Mouse (Mus musculus) CH12.LX (cell line): ENCODE results near the gene Gm3646.

Experiments used
- CHD1 ChIP-seq: IDR thresholded peaks from 2 replicates; pipeline ENCODE4 v1.6.1; 2012; ENCODE audit warnings: low read depth, low read length, improper control_type of control experiment, inconsistent platforms
- CTCF ChIP-seq, 2 experiments: IDR thresholded peaks in 1 of 2; conservative IDR thresholded peaks in 1 of 2; 2 replicates each; pipeline ENCODE4 v1.5.1; 2011 to 2012; ENCODE audit warnings: low read depth in 2 of 2, low read length in 2 of 2, improper control_type of control experiment in 1 of 2, inconsistent platforms in 1 of 2, mild to moderate bottlenecking in 1 of 2, moderate library complexity in 1 of 2
- EP300 ChIP-seq: IDR thresholded peaks from 2 replicates; pipeline ENCODE4 v1.6.1; 2011; ENCODE audit warnings: low read length, improper control_type of control experiment
- JUN ChIP-seq: IDR thresholded peaks from 2 replicates; pipeline ENCODE4 v1.6.1; 2011; ENCODE audit warnings: low read depth, mild to moderate bottlenecking, low read length, improper control_type of control experiment, moderate library complexity; ENCODE audit not compliant: insufficient read depth
- MAZ ChIP-seq: IDR thresholded peaks from 2 replicates; pipeline ENCODE4 v1.6.1; 2012; ENCODE audit warnings: low read depth, mild to moderate bottlenecking, inconsistent platforms, low read length, improper control_type of control experiment, moderate library complexity
- PAX5 ChIP-seq: IDR thresholded peaks from 2 replicates; pipeline ENCODE4 v1.6.1; 2012; ENCODE audit warnings: low read length, inconsistent platforms, mixed read lengths
- POLR2A ChIP-seq: IDR thresholded peaks from 2 replicates; pipeline ENCODE4 v1.6.1; 2011; ENCODE audit warnings: low read depth, mild to moderate bottlenecking, improper control_type of control experiment, low read length
- POLR2AphosphoS2 ChIP-seq: IDR thresholded peaks from 2 replicates; pipeline ENCODE4 v1.6.1; 2011; ENCODE audit warnings: low read depth, low read length, improper control_type of control experiment
- SMC3 ChIP-seq: IDR thresholded peaks from 2 replicates; pipeline ENCODE4 v1.6.1; 2011; ENCODE audit warnings: low read depth, low read length, improper control_type of control experiment
- ZC3H11A ChIP-seq: IDR thresholded peaks from 2 replicates; pipeline ENCODE4 v1.6.1; 2012; ENCODE audit warnings: low read depth, mild to moderate bottlenecking, inconsistent platforms, low read length, improper control_type of control experiment

DNA sequence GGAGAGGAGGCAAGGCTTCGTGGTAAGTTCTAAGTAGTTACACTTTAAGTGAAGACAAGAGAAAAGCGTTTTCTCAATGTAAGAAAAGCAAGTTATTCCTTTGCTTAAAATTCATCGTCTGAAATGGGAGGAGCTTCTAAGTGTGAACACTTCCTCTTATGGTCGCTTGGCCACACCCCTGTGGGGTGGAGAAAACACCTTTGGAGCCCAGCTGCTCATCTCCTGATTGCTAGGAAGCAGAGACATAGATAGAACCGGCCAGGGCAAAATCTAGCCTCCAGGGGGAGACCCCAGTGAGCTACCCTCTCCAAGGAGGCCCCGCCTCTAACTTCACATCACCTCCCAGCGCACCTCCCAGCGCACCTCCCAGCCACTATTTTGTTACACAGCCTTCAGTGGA lies 34.7 kb upstream of the Gm3646 start:
- TF ChIP-seq CHD1 (no peak), CTCF (conservative IDR thresholded peaks at IDR 0.05 in 1 of 2, IDR thresholded peaks at IDR 0.05 in 1 of 2; ENCODE audit: low read depth in 2 of 2, low read length in 2 of 2) (no peak), POLR2AphosphoS2 (no peak), JUN (no peak), POLR2A (no peak), EP300 (no peak), PAX5 (no peak), SMC3 (no peak), ZC3H11A (no peak), MAZ (no peak)
